Mouse (Mus musculus) left cerebral cortex, adult 18-20 months (tissue): Measurements from ENCODE around the gene Xpo6. TPM values are rescaled to one million over a fixed set of nuclear protein-coding genes. Genes with fewer than 3 reads are reported as not detected.

Experiments used
- DNase-seq, 2 experiments: peaks; one replicate each; pipeline ENCODE4 v3.0.0; 2021 to 2022; ENCODE audit warnings: low spot score in 2 of 2, mixed read lengths in 1 of 2
- long read RNA-seq, 2 experiments: library from polyadenylated mRNA; stranded (forward); transcript quantifications; one replicate each; pipeline ENCODE4 v2.0.0; 2021
- total RNA-seq, 2 experiments: library from RNA; stranded (reverse); gene quantifications; 2 replicates each; pipeline ENCODE4 v1.2.3; 2021

Xpo6 gene
- 10 to 100 TPM; 94.3 to 95.0 TPM for total RNA-seq
- long read RNA-seq, experiment 1, full-length matches to known transcripts: 35 of 59 reads
- long read RNA-seq, experiment 1, partial matches to known transcripts: 16 of 59 reads
- long read RNA-seq, experiment 1, other reads (novel, unspliced or antisense): 8 of 59 reads
- long read RNA-seq, experiment 2, full-length matches to known transcripts: 22 of 39 reads
- long read RNA-seq, experiment 2, partial matches to known transcripts: 10 of 39 reads
- long read RNA-seq, experiment 2, other reads (novel, unspliced or antisense): 7 of 39 reads

DNA sequence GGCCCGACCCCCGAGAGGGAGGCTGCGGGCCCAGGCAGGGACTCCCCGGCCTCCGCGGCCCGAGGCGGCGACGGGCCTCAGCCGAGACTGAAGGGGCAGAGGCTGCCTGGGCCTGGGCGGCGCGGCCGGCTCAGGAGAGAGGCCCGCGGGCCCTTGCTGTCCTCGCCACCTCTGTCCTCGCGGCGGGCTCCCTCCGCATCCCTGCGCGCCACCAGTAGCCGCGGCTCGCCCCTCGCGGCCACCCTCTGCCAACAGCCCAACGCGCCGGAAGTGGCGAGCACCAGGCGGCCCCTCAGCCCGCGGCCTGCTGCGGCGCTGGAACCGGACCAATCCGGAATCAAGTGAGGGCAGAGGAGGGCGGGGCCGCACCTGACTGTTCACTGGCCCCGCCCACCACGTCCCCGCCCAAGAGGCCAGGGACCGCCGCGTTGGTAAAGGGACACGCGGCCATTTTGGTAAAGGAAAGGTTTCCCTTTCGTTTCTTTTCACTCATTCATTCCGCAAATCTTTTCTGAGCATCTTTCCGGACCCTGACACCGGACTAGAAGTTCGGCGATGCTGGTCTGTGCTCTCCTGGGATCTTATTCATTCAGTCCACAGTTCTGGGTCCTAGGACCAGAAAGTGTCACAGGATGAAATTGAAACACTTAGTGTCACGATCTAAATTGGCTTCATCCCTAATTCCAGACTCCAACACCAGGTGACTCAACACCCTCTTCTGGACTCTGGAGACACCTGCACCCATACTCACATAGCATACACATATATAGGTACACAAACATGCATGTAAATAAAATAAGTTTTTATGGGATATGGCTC is at the start of gene Xpo6:
Xpo6 (minus strand) TSS at position 324 of the 819 bp plus-strand sequence.
- DNase-seq: peak; percentile 96

DNA sequence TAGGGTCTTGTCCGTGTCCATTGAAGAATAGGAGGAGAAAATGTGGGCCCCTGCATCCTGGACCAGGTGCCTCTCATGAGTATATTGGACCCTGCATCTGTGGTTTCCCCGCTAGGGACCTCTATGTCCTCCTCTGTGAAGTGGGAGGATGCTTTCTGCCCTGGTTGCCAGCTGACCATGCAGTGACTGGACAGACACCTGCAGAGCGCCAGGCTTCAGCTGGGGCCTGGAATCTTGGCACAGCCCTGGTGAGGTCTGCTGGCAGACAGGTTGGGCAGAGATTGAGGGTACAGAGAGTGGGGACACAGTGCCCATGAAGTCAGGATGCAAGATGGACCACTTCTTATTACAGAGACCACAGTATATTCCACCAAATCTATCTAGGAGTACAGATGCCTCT is 49.7 kb upstream of the Xpo6 start:
- DNase-seq: no peak

GRCm38 (mm10) chr7:126249146-126249545 is 48.8 kb upstream of the Xpo6 start:
- no peak for DNase-seq

DNA sequence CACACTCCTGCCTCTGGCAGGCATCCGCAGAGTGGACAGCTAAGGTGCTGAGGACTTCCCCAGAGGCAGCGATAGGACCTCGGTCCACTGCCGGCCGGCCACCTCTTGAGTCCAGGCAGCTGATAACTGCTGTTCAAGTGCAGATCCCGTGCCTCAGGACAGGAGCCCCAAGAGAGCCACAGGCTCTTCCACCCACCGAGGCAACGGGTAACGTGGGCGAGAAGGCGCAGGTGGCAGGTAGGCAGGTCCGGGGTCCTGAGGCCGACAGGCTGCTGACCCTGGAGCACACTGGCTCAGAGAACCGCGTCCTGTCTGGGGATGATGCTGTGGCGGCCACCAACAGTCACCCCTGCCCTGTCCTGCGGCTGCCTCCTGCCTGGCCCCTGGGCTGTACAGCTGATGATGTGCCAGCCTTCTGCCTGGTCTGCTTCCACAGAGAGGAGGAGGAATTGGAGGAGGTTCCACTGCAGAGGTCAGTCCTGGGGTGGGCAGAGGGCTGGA is 48.4 kb upstream of the Xpo6 start:
- DNase-seq: no peak

DNA sequence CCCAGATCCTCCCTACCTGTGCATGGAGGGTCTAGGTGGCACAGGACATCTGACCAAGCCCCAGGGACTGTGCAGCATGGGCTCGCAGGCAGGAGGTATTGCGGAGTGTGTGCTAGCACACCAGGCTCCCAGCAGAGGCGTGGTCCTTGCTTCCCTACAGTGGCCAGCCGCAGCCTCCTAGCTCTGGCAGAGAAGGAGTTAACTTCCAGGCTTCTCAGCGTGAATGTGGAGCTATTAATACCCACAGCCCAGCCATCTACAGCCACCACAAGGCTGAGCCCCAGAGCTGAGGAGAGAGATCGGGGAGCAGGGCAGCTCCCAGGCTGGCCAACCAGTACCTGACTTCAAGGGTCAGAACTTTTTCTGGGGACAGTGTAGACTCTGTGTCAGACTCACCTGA is 47.8 kb upstream of the Xpo6 start:
- DNase-seq: no peak

GRCm38 (mm10) chr7:126244168-126244750 is 44.0 kb upstream of the Xpo6 start:
- no peak for DNase-seq

GRCm38 (mm10) chr7:126240814-126241360 is 40.6 kb upstream of the Xpo6 start:
- no peak for DNase-seq

GRCm38 (mm10) chr7:126236794-126237192 is 36.5 kb upstream of the Xpo6 start:
- DNase-seq: peak; percentile 27 to 58

DNA sequence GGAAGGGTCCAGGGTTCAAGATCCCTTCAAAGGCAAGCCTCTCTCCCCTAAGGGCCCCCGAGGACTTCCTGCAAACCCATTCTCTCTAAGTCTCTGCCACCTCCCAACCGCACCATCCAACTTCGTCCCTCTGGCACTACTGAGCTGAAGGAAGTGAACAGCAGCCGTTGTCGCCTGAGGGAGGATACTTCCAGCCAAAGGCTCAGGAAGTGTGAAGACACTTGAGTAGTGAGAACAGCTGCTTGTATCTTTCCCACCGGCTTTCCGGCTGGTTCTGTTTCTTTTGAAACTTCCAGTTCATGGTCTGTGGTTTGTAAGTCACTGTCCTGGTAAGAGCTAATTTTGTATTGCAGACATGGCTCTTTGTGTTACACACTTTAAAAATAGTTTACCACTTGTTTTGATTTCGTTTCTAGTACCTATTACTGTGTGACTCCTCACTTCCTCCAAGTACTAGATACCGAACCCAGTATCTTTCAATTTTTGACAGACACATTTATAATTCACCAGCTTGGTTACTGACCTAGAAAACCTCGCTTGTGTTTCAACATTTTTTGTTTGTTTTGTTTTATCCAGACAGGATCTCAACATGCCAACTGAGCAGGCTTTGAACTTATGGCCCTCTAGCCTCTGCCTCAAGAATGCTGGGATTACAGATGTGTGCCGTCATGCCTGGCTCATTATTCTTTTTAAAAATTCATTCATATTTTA is 35.9 kb upstream of the Xpo6 start:
- peak; percentile 46 to 56 for DNase-seq

GRCm38 (mm10) chr7:126234611-126235010 is 34.3 kb upstream of the Xpo6 start:
- DNase-seq: no peak

DNA sequence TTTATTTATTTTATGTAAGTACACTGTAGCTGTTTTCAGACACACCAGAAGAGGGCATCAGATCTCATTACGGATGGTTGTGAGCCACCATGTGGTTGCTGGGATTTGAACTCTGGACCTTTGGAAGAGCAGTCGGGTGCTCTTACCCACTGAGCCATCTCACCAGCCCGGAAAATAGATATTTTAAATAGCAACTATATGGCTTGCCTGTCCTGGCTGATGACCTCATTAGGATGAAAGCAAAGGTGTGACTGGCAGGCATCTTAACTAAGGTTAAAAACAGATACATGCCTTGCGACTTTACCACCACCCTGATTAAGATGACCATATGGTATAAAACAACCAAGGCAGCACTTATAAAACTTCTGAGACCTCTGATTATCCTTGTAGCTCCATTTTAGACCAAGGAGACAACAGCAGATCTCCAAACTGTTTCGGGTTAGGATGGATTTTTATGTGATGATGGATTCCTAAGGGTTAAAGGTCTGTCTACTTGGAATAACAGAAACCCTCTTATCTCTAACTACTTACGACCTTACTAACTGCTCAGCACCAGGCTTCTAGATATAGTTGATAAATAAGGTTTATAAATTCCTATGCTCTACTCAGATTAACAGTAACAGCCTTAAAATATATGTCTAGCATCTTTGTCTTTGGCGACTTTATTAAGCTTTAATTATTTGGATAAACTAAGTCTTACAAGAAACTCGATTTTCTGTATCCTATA is 32.2 kb upstream of the Xpo6 start:
- no peak for DNase-seq

- DNase-seq: no peak
Observed at GRCm38 (mm10) chr7:126230357-126231148, 30.3 kb upstream of the Xpo6 start.

DNA sequence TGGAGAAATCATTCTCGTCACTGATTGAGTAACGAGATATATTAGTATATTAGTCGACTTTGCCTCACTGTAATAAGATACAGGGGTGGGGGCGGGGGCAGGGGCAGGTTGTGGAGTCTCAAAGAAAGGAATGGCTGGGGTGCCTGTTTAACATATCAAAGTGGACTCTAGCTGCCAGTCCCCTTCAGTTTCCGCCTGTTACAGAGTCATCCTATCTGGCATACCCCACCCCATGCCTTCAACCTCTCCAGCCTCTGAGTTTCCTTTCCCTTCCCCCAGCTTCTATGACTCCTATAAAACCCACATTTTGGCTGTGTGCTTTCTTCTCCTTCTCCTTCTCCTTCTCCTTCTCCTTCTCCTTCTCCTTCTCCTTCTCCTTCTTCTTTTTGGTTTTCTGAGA is 25.8 kb upstream of the Xpo6 start:
- no peak for DNase-seq

- DNase-seq: no peak
Observed at GRCm38 (mm10) chr7:126222753-126223152, 22.5 kb upstream of the Xpo6 start.

DNA sequence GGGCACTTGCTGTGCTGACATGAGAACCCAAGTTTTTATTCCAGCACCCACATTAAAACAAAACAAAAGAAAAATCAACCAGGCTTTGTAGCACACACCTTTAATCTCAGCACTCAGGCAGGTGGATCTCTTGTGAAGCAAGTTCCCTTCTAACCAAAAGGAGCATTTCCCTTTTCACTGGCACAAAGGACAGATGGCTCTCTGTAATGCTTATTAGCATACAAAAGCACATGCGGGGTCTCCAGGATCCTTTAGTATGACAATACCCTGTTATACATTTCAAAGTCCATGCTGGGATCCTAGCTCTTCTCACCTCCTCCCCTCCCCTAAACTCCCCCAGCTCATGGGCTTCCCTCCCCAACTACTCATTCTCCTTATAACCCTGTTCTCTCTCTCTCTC is 20.3 kb upstream of the Xpo6 start:
- no peak for DNase-seq

DNA sequence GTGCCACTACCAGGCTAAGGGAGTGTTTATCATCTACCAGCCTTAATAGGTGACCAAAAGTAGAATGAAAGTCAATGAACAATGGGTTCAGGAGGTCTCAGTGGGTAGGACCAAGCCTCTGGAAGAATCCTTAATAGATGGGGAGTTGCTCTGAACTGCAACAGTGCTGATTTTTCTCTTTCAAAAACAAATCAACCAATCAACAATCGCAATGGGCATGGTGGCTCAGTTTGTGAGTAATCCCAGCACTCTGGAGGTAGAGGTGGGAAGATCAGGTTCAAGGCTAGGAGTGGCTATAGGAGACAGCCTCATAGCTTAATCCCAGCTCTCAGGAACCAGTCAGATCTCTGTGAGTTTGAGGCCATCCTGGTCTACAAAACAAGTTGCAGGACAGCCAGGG is 18.0 kb upstream of the Xpo6 start:
- DNase-seq: no peak

DNA sequence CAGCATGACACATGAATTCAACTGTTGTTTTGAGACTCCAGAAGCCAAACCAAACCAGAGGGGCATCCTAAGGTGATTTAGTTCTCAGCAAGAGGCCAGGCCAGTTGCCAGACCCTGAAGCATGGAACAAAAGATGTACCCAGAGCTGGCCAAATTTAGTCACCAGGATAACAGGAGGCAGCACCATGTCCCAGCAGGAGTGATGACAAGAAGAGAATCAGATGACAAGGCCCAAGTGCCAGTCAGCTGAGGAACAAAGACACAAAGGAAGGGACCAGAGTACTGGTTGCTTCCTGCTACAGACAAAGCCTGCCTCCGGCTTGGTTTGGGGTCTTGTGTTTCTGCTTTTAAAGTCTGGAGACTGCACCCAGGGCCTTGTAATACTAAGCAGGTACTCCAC is 16.6 kb upstream of the Xpo6 start:
- no peak for DNase-seq

GRCm38 (mm10) chr7:126210856-126211255 is 10.6 kb upstream of the Xpo6 start:
- no peak for DNase-seq

DNA sequence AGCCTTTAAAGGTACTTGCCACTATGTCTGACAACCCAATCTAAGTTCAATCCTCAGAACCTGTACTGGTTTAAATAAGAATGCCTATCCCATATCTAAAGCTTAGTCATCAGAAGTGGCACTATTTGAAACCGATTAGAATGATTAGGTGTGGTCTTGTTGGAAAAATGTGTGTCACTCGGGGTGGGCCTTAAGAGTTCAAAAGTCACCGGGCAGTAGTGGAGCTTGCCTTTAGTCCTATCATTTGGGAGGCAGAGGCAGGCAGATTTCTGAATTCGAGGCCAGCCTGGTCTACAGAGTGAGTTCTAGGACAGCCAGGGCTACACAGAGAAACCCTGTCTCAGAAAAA is 670 bp upstream of the Xpo6 start:
- no peak for DNase-seq

- DNase-seq: peak; percentile 30 to 39
Observed at GRCm38 (mm10) chr7:126199691-126200102, 604 bp downstream of the Xpo6 start.
